Mouse (Mus musculus) intestine, embryonic 14.5 days (tissue): ENCODE results near the gene Sox9. TPM values are rescaled to one million over a fixed set of nuclear protein-coding genes. Genes with fewer than 3 reads are reported as not detected.

ENCODE experiments used
- ATAC-seq: fragments of 200-750 bp; cut with Nextera tagmentation; replicated peaks from 2 replicates; pipeline ENCODE4 v1.8.0; 2017; ENCODE audit warnings: low read depth, moderate number of reproducible peaks, moderate TSS enrichment, moderate library complexity; ENCODE audit not compliant: low FRiP score, low TSS enrichment
- DNase-seq: peaks from one replicate; pipeline ENCODE4 v3.0.0-alpha.2; 2018; ENCODE audit warnings: low spot score
- H3K27ac ChIP-seq: fragments of 300-500 bp; sonication (generic); 2 replicates; pipeline ENCODE4 v1.5.1; 2014; ENCODE audit warnings: low read depth, mild to moderate bottlenecking, control low read depth
- H3K27me3 ChIP-seq: fragments of 300-500 bp; sonication (generic); replicated peaks from 2 replicates; pipeline ENCODE4 v1.6.1; 2014; ENCODE audit warnings: low read length, control low read depth; ENCODE audit not compliant: control insufficient read depth, insufficient read depth
- H3K36me3 ChIP-seq: fragments of 300-500 bp; sonication (generic); 2 replicates; pipeline ENCODE4 v1.6.1; 2014; ENCODE audit warnings: low read length, control low read depth; ENCODE audit not compliant: control insufficient read depth, insufficient read depth
- H3K4me1 ChIP-seq: fragments of 300-500 bp; sonication (generic); replicated peaks from 2 replicates; pipeline ENCODE4 v1.6.1; 2014; ENCODE audit warnings: low read length, control low read depth, mixed read lengths; ENCODE audit not compliant: control insufficient read depth, insufficient read depth
- H3K4me2 ChIP-seq: fragments of 300-500 bp; sonication (generic); 2 replicates; pipeline ENCODE4 v1.6.1; 2014; ENCODE audit warnings: low read length
- H3K4me3 ChIP-seq: fragments of 300-500 bp; sonication (generic); 2 replicates; pipeline ENCODE4 v1.5.1; 2014; ENCODE audit warnings: low read depth, low read length, control low read depth, mixed read lengths
- H3K9ac ChIP-seq: fragments of 300-500 bp; sonication (generic); 2 replicates; pipeline ENCODE4 v1.6.1; 2014; ENCODE audit warnings: mild to moderate bottlenecking, low read length
- H3K9me3 ChIP-seq: fragments of 300-500 bp; sonication (generic); 2 replicates; pipeline ENCODE4 v1.6.1; 2016; ENCODE audit warnings: low read length, control low read depth; ENCODE audit not compliant: control insufficient read depth
- WGBS: fragments of 180-500 bp; shearing (Covaris S2); extraction: QIAGEN DNeasy Blood & Tissue Kit; methylation state at CpG from one replicate; pipeline ENCODE4 v1.1.7; 2014; 5-methylcytosine and 5-hydroxymethylcytosine counted together
- polyA plus RNA-seq: library from polyadenylated mRNA; unstranded; fragments of >200 nt; fragmentation: Nextera tagmentation; extraction: Ambion mirVana; gene quantifications from 2 replicates; pipeline ENCODE4 v1.2.1, GENCODE M21; 2014

Sox9 gene
- 38.9 and 44.9 TPM in 2 replicates for polyA plus RNA-seq

- no peaks in the 10 kb centered on the region for H3K36me3 ChIP-seq
- H3K4me3 ChIP-seq = peak within 1 kb of the TSS; percentile 57
- peaks cover 66% of the 10 kb centered on the region for H3K27me3 ChIP-seq
- ATAC-seq = peak; percentile 73
- H3K9me3 ChIP-seq = no peaks in the 10 kb centered on the region
- peak within 1 kb of the TSS; percentile 76 for H3K27ac ChIP-seq
- WGBS = 1% methylated on average over 15 of the region's 15 CpGs
- H3K4me2 ChIP-seq = peak within 1 kb of the TSS; percentile 78
- peaks cover 10% of the 10 kb centered on the region for H3K4me1 ChIP-seq
- peak within 1 kb of the TSS; percentile 58 for H3K9ac ChIP-seq
- no peak for DNase-seq
Measured at GRCm38 (mm10) chr11:112781994-112782356, at the start of gene Sox9. Gene Sox9, plus strand, starts transcription at chr11:112782224.

GRCm38 (mm10) chr11:112732401-112732800 is 49.6 kb upstream of the Sox9 start:
- ATAC-seq = no peak
- Histone ChIP-seq H3K9ac (no peak overlapping the region), H3K4me1 (peaks cover 9% of the 10 kb centered on the region), H3K27me3 (no peaks in the 10 kb centered on the region), H3K4me3 (no peak overlapping the region), H3K9me3 (no peaks in the 10 kb centered on the region), H3K36me3 (no peaks in the 10 kb centered on the region), H3K27ac (no peak overlapping the region), H3K4me2 (no peak overlapping the region)
- DNase-seq = no peak
- 73% methylated on average over 7 of the region's 7 CpGs for WGBS

GRCm38 (mm10) chr11:112737071-112737470 is 45.0 kb upstream of the Sox9 start:
- H3K27me3 ChIP-seq = no peaks in the 10 kb centered on the region
- H3K27ac ChIP-seq = no peak overlapping the region
- H3K4me2 ChIP-seq = no peak overlapping the region
- no peak overlapping the region for H3K9ac ChIP-seq
- WGBS = 53% methylated on average over 5 of the region's 5 CpGs
- H3K4me3 ChIP-seq = no peak overlapping the region
- DNase-seq (no peak), ATAC-seq (no peak)
- H3K4me1 ChIP-seq = no peaks in the 10 kb centered on the region
- no peaks in the 10 kb centered on the region for H3K36me3 ChIP-seq
- H3K9me3 ChIP-seq = no peaks in the 10 kb centered on the region

GRCm38 (mm10) chr11:112739681-112740080 is 42.3 kb upstream of the Sox9 start:
- 84% methylated on average over 1 of the region's 1 CpGs for WGBS
- Histone ChIP-seq H3K4me1 (no peaks in the 10 kb centered on the region), H3K4me3 (no peak overlapping the region), H3K27me3 (no peaks in the 10 kb centered on the region), H3K9me3 (no peaks in the 10 kb centered on the region), H3K36me3 (no peaks in the 10 kb centered on the region), H3K4me2 (no peak overlapping the region), H3K9ac (no peak overlapping the region), H3K27ac (no peak overlapping the region)
- no peak for ATAC-seq
- no peak for DNase-seq

GRCm38 (mm10) chr11:112756516-112756915 is 25.5 kb upstream of the Sox9 start:
- H3K4me1 ChIP-seq = no peaks in the 10 kb centered on the region
- ATAC-seq = no peak
- no peak overlapping the region for H3K9ac ChIP-seq
- no peak overlapping the region for H3K4me2 ChIP-seq
- no peak overlapping the region for H3K4me3 ChIP-seq
- H3K27me3 ChIP-seq = no peaks in the 10 kb centered on the region
- no peak for DNase-seq
- H3K27ac ChIP-seq = no peak overlapping the region
- no peaks in the 10 kb centered on the region for H3K36me3 ChIP-seq
- 59% methylated on average over 4 of the region's 4 CpGs for WGBS
- no peaks in the 10 kb centered on the region for H3K9me3 ChIP-seq

GRCm38 (mm10) chr11:112758056-112758455 is 24.0 kb upstream of the Sox9 start:
- Histone ChIP-seq H3K9me3 (no peaks in the 10 kb centered on the region), H3K4me1 (no peaks in the 10 kb centered on the region), H3K9ac (no peak overlapping the region), H3K27ac (no peak overlapping the region), H3K27me3 (no peaks in the 10 kb centered on the region), H3K4me2 (no peak overlapping the region), H3K36me3 (no peaks in the 10 kb centered on the region), H3K4me3 (no peak overlapping the region)
- ATAC-seq (no peak), DNase-seq (no peak)
- 64% methylated on average over 9 of the region's 9 CpGs for WGBS

GRCm38 (mm10) chr11:112766956-112767355 is 15.1 kb upstream of the Sox9 start:
- H3K4me1 ChIP-seq = no peaks in the 10 kb centered on the region
- ATAC-seq = no peak
- H3K36me3 ChIP-seq = no peaks in the 10 kb centered on the region
- no peaks in the 10 kb centered on the region for H3K9me3 ChIP-seq
- no peak overlapping the region for H3K9ac ChIP-seq
- no peak for DNase-seq
- WGBS = 90% methylated on average over 4 of the region's 4 CpGs
- H3K27me3 ChIP-seq = no peaks in the 10 kb centered on the region
- no peak overlapping the region for H3K4me3 ChIP-seq
- no peak overlapping the region for H3K4me2 ChIP-seq
- H3K27ac ChIP-seq = no peak overlapping the region

GRCm38 (mm10) chr11:112767531-112768041 is 14.4 kb upstream of the Sox9 start:
- no peak overlapping the region for H3K4me3 ChIP-seq
- DNase-seq = no peak
- H3K27me3 ChIP-seq = no peaks in the 10 kb centered on the region
- H3K4me1 ChIP-seq = no peaks in the 10 kb centered on the region
- no peak overlapping the region for H3K4me2 ChIP-seq
- WGBS = 80% methylated on average over 15 of the region's 15 CpGs
- H3K27ac ChIP-seq = no peak overlapping the region
- ATAC-seq = no peak
- no peaks in the 10 kb centered on the region for H3K9me3 ChIP-seq
- no peaks in the 10 kb centered on the region for H3K36me3 ChIP-seq
- H3K9ac ChIP-seq = no peak overlapping the region

- Histone ChIP-seq H3K9me3 (no peaks in the 10 kb centered on the region), H3K27ac (no peak overlapping the region), H3K9ac (no peak overlapping the region), H3K27me3 (peaks cover 11% of the 10 kb centered on the region), H3K4me2 (no peak overlapping the region), H3K36me3 (no peaks in the 10 kb centered on the region), H3K4me1 (0 out of 2 replicates have a peak, but pooled peaks cover 4% of the 10 kb centered on the region), H3K4me3 (no peak overlapping the region)
- no peak for DNase-seq
- 41% methylated on average over 11 of the region's 11 CpGs for WGBS
- ATAC-seq = no peak
Measured at GRCm38 (mm10) chr11:112772791-112773355, 9.2 kb upstream of the Sox9 start.
